Comparison of ENCODE assay signal across 12 mouse cellular contexts in genomic region chr2:163564646-163565045, GRCm38 (mm10). TPM values are rescaled to one million over a fixed set of nuclear protein-coding genes. Genes with fewer than 3 reads are reported as not detected.
DNase-seq lines count a peak whose midpoint lies in the region; ATAC-seq lines count a peak whose summit lies in the region.
"Had no signal": no experiment of that assay in that cellular context is flagged by ENCODE, and none has a peak within 500 bp of the region (broad histone marks: within the 10 kb centered on the region; RNA-seq: fewer than 3 reads in every experiment).

No protein-coding gene starts in this region.

- H3K27ac ChIP-seq in hindbrain, embryonic 10.5 days: no peak overlapping the region
- no peak overlapping the region for H3K27ac ChIP-seq in hindbrain, embryonic 16.5 days (ENCODE audit: low read depth, low read length)
- no peak overlapping the region for H3K27ac ChIP-seq in midbrain, embryonic 13.5 days
- H3K27ac ChIP-seq: kidney, embryonic 15.5 days had no signal

- H3K36me3 ChIP-seq in hindbrain, embryonic 10.5 days: no peaks in the 10 kb centered on the region
- no peaks in the 10 kb centered on the region for H3K36me3 ChIP-seq in hindbrain, embryonic 16.5 days (ENCODE audit: control insufficient read depth, insufficient read depth, low read length)
- H3K36me3 ChIP-seq in midbrain, embryonic 13.5 days: no peaks in the 10 kb centered on the region
- H3K36me3 ChIP-seq: kidney, embryonic 15.5 days had no signal

- no peak overlapping the region for H3K4me2 ChIP-seq in hindbrain, embryonic 16.5 days (ENCODE audit: low read length)
- H3K4me2 ChIP-seq in midbrain, embryonic 13.5 days (replicated peaks): no peak overlapping the region
- H3K4me2 ChIP-seq: heart, embryonic 11.5 days; kidney, embryonic 15.5 days had no signal

- no peak overlapping the region for H3K9ac ChIP-seq in hindbrain, embryonic 16.5 days (ENCODE audit: low read depth, low read length)
- H3K9ac ChIP-seq in midbrain, embryonic 13.5 days (replicated peaks): no peak overlapping the region
- H3K9ac ChIP-seq: kidney, embryonic 15.5 days had no signal

- no peak for ATAC-seq in hindbrain, embryonic 16.5 days
- ATAC-seq in frontal cortex, adult (ENCODE audit: low TSS enrichment): no peak
- no peak for ATAC-seq in midbrain, embryonic 13.5 days

- H3K4me3 ChIP-seq in hindbrain, embryonic 10.5 days: no peak overlapping the region
- H3K4me3 ChIP-seq in hindbrain, embryonic 16.5 days (ENCODE audit: low read length): no peak overlapping the region
- no peak overlapping the region for H3K4me3 ChIP-seq in midbrain, embryonic 13.5 days (replicated peaks)
- H3K4me3 ChIP-seq: kidney, embryonic 15.5 days; megakaryocyte, embryonic 14.5 days had no signal

- no peaks in the 10 kb centered on the region for H3K4me1 ChIP-seq in hindbrain, embryonic 10.5 days (replicated peaks)
- H3K4me1 ChIP-seq in hindbrain, embryonic 16.5 days (ENCODE audit: control insufficient read depth, insufficient read depth, low read depth, low read length): peaks cover 3% of the 10 kb centered on the region; the same call in 1 of the 2 replicates
- no peaks in the 10 kb centered on the region for H3K4me1 ChIP-seq in midbrain, embryonic 13.5 days (replicated peaks)
- H3K4me1 ChIP-seq: megakaryocyte, embryonic 14.5 days had no signal

- peak; percentile 39 for DNase-seq in hindbrain, embryonic 10.5 days (ENCODE audit: low spot score)
- DNase-seq in retina, embryonic 14.5 days (ENCODE audit: low spot score): peak; percentile 21
- DNase-seq in retina, postnatal 1 day: no peak
- DNase-seq in embryo, embryonic 11 days: peak; percentile 65
- peak; percentile 29 for DNase-seq in ovary, postnatal 14 days (ENCODE audit: low spot score)

- no peaks in the 10 kb centered on the region for H3K27me3 ChIP-seq in hindbrain, embryonic 10.5 days (ENCODE audit: insufficient read depth, poor library complexity, severe bottlenecking)
- H3K27me3 ChIP-seq in hindbrain, embryonic 16.5 days (replicated peaks; ENCODE audit: control insufficient read depth, insufficient read depth, low read length): no peaks in the 10 kb centered on the region
- no peaks in the 10 kb centered on the region for H3K27me3 ChIP-seq in midbrain, embryonic 13.5 days
- H3K27me3 ChIP-seq: kidney, embryonic 15.5 days had no signal

- 29% methylated on average over 8 of the region's 8 CpGs for WGBS in hindbrain, embryonic 10.5 days
- whole genome bisulfite sequencing in hindbrain, embryonic 16.5 days: 33% methylated on average over 8 of the region's 8 CpGs
- WGBS in midbrain, embryonic 13.5 days: 32% methylated on average over 8 of the region's 8 CpGs

- no peaks in the 10 kb centered on the region for H3K9me3 ChIP-seq in hindbrain, embryonic 10.5 days
- H3K9me3 ChIP-seq in hindbrain, embryonic 16.5 days (ENCODE audit: control insufficient read depth, low read length): no peaks in the 10 kb centered on the region
- H3K9me3 ChIP-seq in midbrain, embryonic 13.5 days: no peaks in the 10 kb centered on the region
- H3K9me3 ChIP-seq: kidney, embryonic 15.5 days; megakaryocyte, embryonic 14.5 days had no signal

RNA-seq across cellular contexts. Expression of gene Ttpal, which starts 37.5 kb away (rescaled TPM):
- 31.5 and 36.9 TPM in 2 replicates for polyA plus RNA-seq in hindbrain, embryonic 10.5 days (2016; fragmentation: Nextera tagmentation; extraction: Ambion mirVana)
- polyA plus RNA-seq in hindbrain, embryonic 16.5 days (2015; fragmentation: Nextera tagmentation; extraction: Ambion mirVana): 37.6 and 43.2 TPM in 2 replicates
- 50.2 and 50.7 TPM in 2 replicates for polyA plus RNA-seq in midbrain, embryonic 13.5 days (2015; fragmentation: Nextera tagmentation; extraction: Ambion mirVana)

RNA-seq across cellular contexts. Expression of gene Hnf4a, which starts 58.0 kb away (rescaled TPM):
- not detected in 2 replicates for polyA plus RNA-seq in hindbrain, embryonic 10.5 days (2016; fragmentation: Nextera tagmentation; extraction: Ambion mirVana)
- 0.05 TPM in 1 of 2 replicates, not detected in the other for polyA plus RNA-seq in hindbrain, embryonic 16.5 days (2015; fragmentation: Nextera tagmentation; extraction: Ambion mirVana)
- not detected in 2 replicates for polyA plus RNA-seq in midbrain, embryonic 13.5 days (2015; fragmentation: Nextera tagmentation; extraction: Ambion mirVana)
- polyA plus RNA-seq: cortical plate, adult 2 months had no signal
